Mouse (Mus musculus) forebrain, embryonic 16.5 days (tissue): ENCODE results near the gene Gm28051. TPM values are rescaled to one million over a fixed set of nuclear protein-coding genes. Genes with fewer than 3 reads are reported as not detected.

ENCODE experiments used
- ATAC-seq: fragments of 200-750 bp; cut with Nextera tagmentation; 2 replicates; pipeline ENCODE4 v1.8.0; 2017; ENCODE audit warnings: mild to moderate bottlenecking, moderate library complexity
- H3K27ac ChIP-seq: fragments of 300-500 bp; sonication (generic); 2 replicates; pipeline ENCODE4 v1.5.1; 2014; ENCODE audit warnings: low read length, control low read depth
- H3K27me3 ChIP-seq: fragments of 300-500 bp; sonication (generic); replicated peaks from 2 replicates; pipeline ENCODE4 v1.6.1; 2014; ENCODE audit warnings: low read length; ENCODE audit not compliant: control insufficient read depth, insufficient read depth
- H3K36me3 ChIP-seq: fragments of 300-500 bp; sonication (generic); 2 replicates; pipeline ENCODE4 v1.6.1; 2014; ENCODE audit not compliant: control insufficient read depth, insufficient read depth
- H3K4me1 ChIP-seq: fragments of 300-500 bp; sonication (generic); replicated peaks from 2 replicates; pipeline ENCODE4 v1.6.1; 2014; ENCODE audit warnings: low read length; ENCODE audit not compliant: control insufficient read depth, insufficient read depth
- H3K4me2 ChIP-seq: fragments of 300-500 bp; sonication (generic); 2 replicates; pipeline ENCODE4 v1.6.1; 2014; ENCODE audit warnings: mild to moderate bottlenecking, low read length, control low read depth
- H3K4me3 ChIP-seq: fragments of 300-500 bp; sonication (generic); replicated peaks from 2 replicates; pipeline ENCODE4 v1.5.1; 2014; ENCODE audit warnings: mild to moderate bottlenecking, low read length, control low read depth
- H3K9ac ChIP-seq: fragments of 300-500 bp; sonication (generic); replicated peaks from 2 replicates; pipeline ENCODE4 v1.6.1; 2014; ENCODE audit warnings: low read depth, low read length, control low read depth
- H3K9me3 ChIP-seq: fragments of 300-500 bp; sonication (generic); 2 replicates; pipeline ENCODE4 v1.6.1; 2016; ENCODE audit warnings: low read length; ENCODE audit not compliant: control insufficient read depth
- WGBS: fragments of 180-500 bp; shearing (Covaris S2); extraction: QIAGEN DNeasy Blood & Tissue Kit; methylation state at CpG from one replicate; pipeline ENCODE4 v1.1.7; 2014; 5-methylcytosine and 5-hydroxymethylcytosine counted together
- polyA plus RNA-seq: library from polyadenylated mRNA; unstranded; fragments of >200 nt; fragmentation: Nextera tagmentation; extraction: Ambion mirVana; gene quantifications from 2 replicates; pipeline ENCODE4 v1.2.1, GENCODE M21; 2015

Gene Gm28051
- polyA plus RNA-seq: not detected in 2 replicates

- Histone ChIP-seq H3K4me3 (peak within 1 kb of the TSS; percentile 91), H3K9ac (peak within 1 kb of the TSS; percentile 80), H3K27me3 (no peaks in the 10 kb centered on the region), H3K4me2 (peak within 1 kb of the TSS; percentile 98), H3K4me1 (peaks cover 27% of the 10 kb centered on the region), H3K36me3 (peaks cover 5% of the 10 kb centered on the region; the same call in 1 of the 2 replicates), H3K27ac (peak within 1 kb of the TSS; percentile 89), H3K9me3 (no peaks in the 10 kb centered on the region)
- WGBS: under 1% methylated on average over 69 of the region's 73 CpGs
- peak; percentile 98 for ATAC-seq
These were observed at the start of gene Gm28051, which contains the start of the genes Gon7 and Ubr7 for GRCm38 (mm10) chr12:102757689-102758402. TSS of gene Gm28051 (minus strand) at chr12:102757765. TSS of gene Gon7 (minus strand) at chr12:102757803. TSS of gene Ubr7 (plus strand) at chr12:102757967.

- H3K36me3 ChIP-seq: peaks cover 2% of the 10 kb centered on the region; the same call in 1 of the 2 replicates
- no peaks in the 10 kb centered on the region for H3K27me3 ChIP-seq
- H3K4me1 ChIP-seq: no peaks in the 10 kb centered on the region
- no peaks in the 10 kb centered on the region for H3K9me3 ChIP-seq
- WGBS: 98% methylated on average over 2 of the region's 2 CpGs
- no peak overlapping the region for H3K27ac ChIP-seq
- no peak overlapping the region for H3K4me2 ChIP-seq
- no peak overlapping the region for H3K9ac ChIP-seq
- ATAC-seq: no peak
- no peak overlapping the region for H3K4me3 ChIP-seq
These were observed 42.0 kb upstream of the Gm28051 start for GRCm38 (mm10) chr12:102799528-102799927.

GRCm38 (mm10) chr12:102787927-102788326 lies 30.4 kb upstream of the Gm28051 start:
- WGBS: 91% methylated on average over 7 of the region's 7 CpGs
- ATAC-seq: no peak
- Histone ChIP-seq H3K36me3 (peaks cover 34% of the 10 kb centered on the region), H3K27ac (no peak overlapping the region), H3K4me2 (no peak overlapping the region), H3K27me3 (no peaks in the 10 kb centered on the region), H3K9me3 (no peaks in the 10 kb centered on the region), H3K9ac (no peak overlapping the region), H3K4me3 (no peak overlapping the region), H3K4me1 (no peaks in the 10 kb centered on the region)

- Histone ChIP-seq H3K27me3 (no peaks in the 10 kb centered on the region), H3K9ac (no peak overlapping the region), H3K4me3 (no peak overlapping the region), H3K9me3 (no peaks in the 10 kb centered on the region), H3K27ac (no peak overlapping the region), H3K36me3 (peaks cover 31% of the 10 kb centered on the region), H3K4me2 (no peak overlapping the region), H3K4me1 (no peaks in the 10 kb centered on the region)
- 81% methylated on average over 5 of the region's 5 CpGs for WGBS
- ATAC-seq: no peak
These were observed 28.0 kb upstream of the Gm28051 start for GRCm38 (mm10) chr12:102785593-102785985.

GRCm38 (mm10) chr12:102784899-102785592 lies 27.5 kb upstream of the Gm28051 start:
- no peak overlapping the region for H3K4me2 ChIP-seq
- H3K4me1 ChIP-seq: no peaks in the 10 kb centered on the region
- no peak overlapping the region for H3K27ac ChIP-seq
- peaks cover 26% of the 10 kb centered on the region for H3K36me3 ChIP-seq
- no peak overlapping the region for H3K4me3 ChIP-seq
- no peaks in the 10 kb centered on the region for H3K27me3 ChIP-seq
- H3K9ac ChIP-seq: no peak overlapping the region
- H3K9me3 ChIP-seq: no peaks in the 10 kb centered on the region
- WGBS: 94% methylated on average over 19 of the region's 19 CpGs
- ATAC-seq: no peak

- H3K9me3 ChIP-seq: no peaks in the 10 kb centered on the region
- WGBS: 96% methylated on average over 5 of the region's 5 CpGs
- H3K36me3 ChIP-seq: peaks cover 18% of the 10 kb centered on the region; the same call in 1 of the 2 replicates
These were observed 25.3 kb upstream of the Gm28051 start for GRCm38 (mm10) chr12:102782841-102783240.

GRCm38 (mm10) chr12:102779452-102779851 lies 21.9 kb upstream of the Gm28051 start:
- H3K27me3 ChIP-seq: no peaks in the 10 kb centered on the region
- H3K27ac ChIP-seq: no peak overlapping the region
- no peak overlapping the region for H3K9ac ChIP-seq
- H3K4me1 ChIP-seq: no peaks in the 10 kb centered on the region
- no peak overlapping the region for H3K4me3 ChIP-seq
- H3K9me3 ChIP-seq: no peaks in the 10 kb centered on the region
- ATAC-seq: no peak
- no peak overlapping the region for H3K4me2 ChIP-seq
- 59% methylated on average over 3 of the region's 3 CpGs for WGBS
- peaks cover 11% of the 10 kb centered on the region for H3K36me3 ChIP-seq

More at GRCm38 (mm10) chr12:102782841-102783240, 25.3 kb upstream of the Gm28051 start:
- Histone ChIP-seq H3K4me2 (no peak overlapping the region), H3K4me1 (no peaks in the 10 kb centered on the region), H3K4me3 (no peak overlapping the region), H3K27me3 (no peaks in the 10 kb centered on the region), H3K27ac (no peak overlapping the region), H3K9ac (no peak overlapping the region)
- ATAC-seq: no peak

GRCm38 (mm10) chr12:102778151-102778550 lies 20.6 kb upstream of the Gm28051 start:
- no peaks in the 10 kb centered on the region for H3K27me3 ChIP-seq
- H3K9ac ChIP-seq: no peak overlapping the region
- H3K36me3 ChIP-seq: peaks cover 15% of the 10 kb centered on the region
- WGBS: 85% methylated on average over 5 of the region's 5 CpGs
- no peak overlapping the region for H3K4me2 ChIP-seq
- ATAC-seq: no peak
- no peaks in the 10 kb centered on the region for H3K9me3 ChIP-seq
- no peak overlapping the region for H3K27ac ChIP-seq
- H3K4me1 ChIP-seq: no peaks in the 10 kb centered on the region
- H3K4me3 ChIP-seq: no peak overlapping the region

GRCm38 (mm10) chr12:102776035-102776434 lies 18.5 kb upstream of the Gm28051 start:
- no peak overlapping the region for H3K4me2 ChIP-seq
- H3K4me1 ChIP-seq: no peaks in the 10 kb centered on the region
- H3K4me3 ChIP-seq: no peak overlapping the region
- no peak overlapping the region for H3K27ac ChIP-seq
- no peak overlapping the region for H3K9ac ChIP-seq
- H3K9me3 ChIP-seq: peaks cover 3% of the 10 kb centered on the region; the same call in 1 of the 2 replicates
- no peak for ATAC-seq
- WGBS: 90% methylated on average over 14 of the region's 14 CpGs
- no peaks in the 10 kb centered on the region for H3K27me3 ChIP-seq
- H3K36me3 ChIP-seq: peaks cover 28% of the 10 kb centered on the region
